Mouse (Mus musculus) cerebellum, adult 2 months (tissue): Measurements from ENCODE around the gene Lmbrd2. TPM values are rescaled to one million over a fixed set of nuclear protein-coding genes. Genes with fewer than 3 reads are reported as not detected.

Source experiments
- DNase-seq, 2 experiments: peaks; one replicate each; pipeline ENCODE4 v3.0.0; 2021
- H3K27ac ChIP-seq: fragments of 200-500 bp; 2 replicates; pipeline ENCODE4 v1.5.1; 2012; ENCODE audit warnings: low read length, control low read depth, inconsistent platforms; ENCODE audit not compliant: insufficient read depth
- H3K27me3 ChIP-seq: fragments of 200-500 bp; 2 replicates; pipeline ENCODE4 v1.6.1; 2012; ENCODE audit warnings: inconsistent platforms, mild to moderate bottlenecking, low read length, moderate library complexity; ENCODE audit not compliant: control insufficient read depth, insufficient read depth
- H3K4me1 ChIP-seq: fragments of 200-500 bp; 2 replicates; pipeline ENCODE4 v1.6.1; 2011; ENCODE audit warnings: low read length; ENCODE audit not compliant: control insufficient read depth, insufficient read depth
- H3K4me3 ChIP-seq: fragments of 200-500 bp; replicated peaks from 2 replicates; pipeline ENCODE3; 2011; ENCODE audit warnings: mild to moderate bottlenecking, low read depth, low read length, control low read depth; ENCODE audit not compliant: insufficient read depth
- CTCF ChIP-seq: fragments of 200-500 bp; IDR thresholded peaks from 2 replicates; pipeline ENCODE4 v1.5.1; 2011; ENCODE audit warnings: low read depth, mild to moderate bottlenecking, control low read depth, low read length, moderate library complexity, borderline replicate concordance; ENCODE audit not compliant: insufficient read depth
- POLR2A ChIP-seq: fragments of 200-500 bp; IDR thresholded peaks from 2 replicates; pipeline ENCODE4 v1.6.1; 2011; ENCODE audit warnings: low read length, control low read depth, borderline replicate concordance; ENCODE audit not compliant: insufficient read depth
- WGBS: fragments of 180-500 bp; shearing (Covaris S2); methylation state at CpG from one replicate; pipeline ENCODE4 v1.1.7; 2018; 5-methylcytosine and 5-hydroxymethylcytosine counted together
- polyA plus RNA-seq: library from polyadenylated mRNA; depleted of rRNA; stranded (reverse); fragments of >200 nt; gene quantifications from 2 replicates; pipeline ENCODE4 v1.2.3, GENCODE M21; 2012

Gene Lmbrd2
- polyA plus RNA-seq, 1 experiment, result 16.4 TPM

DNA sequence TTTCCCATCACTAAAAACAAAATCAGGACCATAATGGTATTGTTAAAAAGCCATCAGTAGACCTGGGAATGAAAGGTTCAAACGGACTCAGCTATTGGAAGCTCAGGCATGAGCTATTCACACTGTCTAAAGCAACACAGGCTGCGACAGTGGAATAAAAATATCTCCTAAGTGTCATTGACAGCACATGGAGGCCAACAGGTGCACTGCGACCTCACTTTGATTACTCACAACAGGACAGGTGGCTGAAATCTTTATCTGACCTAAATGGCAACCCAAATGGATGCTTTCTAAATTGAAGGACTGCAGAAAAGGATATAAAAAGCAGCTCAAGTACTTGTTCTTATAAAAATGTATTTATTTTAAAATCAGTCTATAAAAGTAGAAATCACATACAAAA lies 28.7 kb upstream of the Lmbrd2 start:
- 58% methylated on average over 3 of the region's 3 CpGs for WGBS
- TF ChIP-seq POLR2A (no peak), CTCF (no peak)
- Histone ChIP-seq H3K27me3 (no peaks in the 10 kb centered on the region), H3K4me1 (no peaks in the 10 kb centered on the region), H3K27ac (no peak overlapping the region), H3K4me3 (no peak overlapping the region)
- DNase-seq, result no peak

GRCm38 (mm10) chr15:9113556-9113955 lies 26.8 kb upstream of the Lmbrd2 start:
- no peak for DNase-seq
- Histone ChIP-seq H3K4me1 (no peaks in the 10 kb centered on the region), H3K27ac (no peak overlapping the region), H3K27me3 (no peaks in the 10 kb centered on the region), H3K4me3 (no peak overlapping the region)
- 64% methylated on average over 9 of the region's 9 CpGs for WGBS
- TF ChIP-seq POLR2A (no peak), CTCF (no peak)

DNA sequence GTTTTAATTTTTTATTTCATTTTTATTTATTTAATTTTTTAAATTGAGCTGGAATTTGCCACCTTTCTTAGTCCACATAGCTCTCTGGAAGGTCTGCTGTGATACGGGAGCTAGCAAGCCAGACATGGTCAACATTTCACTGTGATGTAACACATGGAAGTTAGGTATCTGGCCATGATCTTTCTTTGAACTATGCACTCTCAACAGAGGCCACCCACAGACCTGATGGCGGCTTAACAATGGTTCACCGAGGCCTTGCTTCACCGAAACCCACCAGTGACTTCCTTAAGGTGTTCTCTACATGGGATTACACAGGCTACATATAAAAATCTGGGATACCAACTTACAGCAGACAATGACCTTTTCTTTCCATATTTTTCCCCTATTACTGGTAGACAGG lies 26.2 kb upstream of the Lmbrd2 start:
- TF ChIP-seq CTCF (no peak), POLR2A (no peak)
- 86% methylated on average over 4 of the region's 4 CpGs for whole genome bisulfite sequencing
- no peak overlapping the region for H3K4me3 ChIP-seq

GRCm38 (mm10) chr15:9114599-9114998 lies 25.8 kb upstream of the Lmbrd2 start:
- TF ChIP-seq POLR2A, result no peak
- no peak for TF ChIP-seq CTCF

More for the DNA sequence above, 26.2 kb upstream of the Lmbrd2 start:
- Histone ChIP-seq H3K27ac (no peak overlapping the region), H3K27me3 (no peaks in the 10 kb centered on the region), H3K4me1 (no peaks in the 10 kb centered on the region)
- no peak for DNase-seq

GRCm38 (mm10) chr15:9118852-9119251 lies 21.5 kb upstream of the Lmbrd2 start:
- 92% methylated on average over 4 of the region's 4 CpGs for WGBS
- Histone ChIP-seq H3K4me1 (no peaks in the 10 kb centered on the region), H3K27me3 (no peaks in the 10 kb centered on the region), H3K27ac (no peak overlapping the region), H3K4me3 (no peak overlapping the region)
- DNase-seq, result peak in 1 of 2 experiments; percentile 2
- TF ChIP-seq POLR2A, result no peak
- TF ChIP-seq CTCF, result no peak

More at GRCm38 (mm10) chr15:9114599-9114998, 25.8 kb upstream of the Lmbrd2 start:
- 73% methylated on average over 5 of the region's 5 CpGs for WGBS
- Histone ChIP-seq H3K27me3 (no peaks in the 10 kb centered on the region), H3K4me1 (no peaks in the 10 kb centered on the region), H3K27ac (no peak overlapping the region), H3K4me3 (no peak overlapping the region)
- DNase-seq, result no peak

DNA sequence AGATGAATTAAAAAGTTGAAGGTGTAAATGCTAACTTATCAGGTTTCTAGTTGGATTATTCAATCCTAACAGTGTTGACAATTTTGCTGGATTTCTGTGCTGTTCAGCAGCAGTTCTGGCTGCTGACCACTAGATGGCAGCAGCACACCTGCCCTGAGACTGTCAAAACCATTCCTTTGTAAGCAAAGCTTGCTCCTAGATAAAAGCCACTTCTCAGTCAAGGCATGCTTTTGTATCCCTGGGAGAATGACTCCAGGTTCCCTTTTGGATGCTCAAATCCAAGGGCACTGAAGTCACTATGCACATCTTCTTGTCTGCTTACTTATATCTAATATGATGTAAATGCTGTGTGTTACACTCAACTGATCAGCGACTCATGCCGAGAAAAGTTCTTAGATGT lies 20.3 kb upstream of the Lmbrd2 start:
- WGBS, result 98% methylated on average over 2 of the region's 2 CpGs
- no peak for TF ChIP-seq POLR2A
- peak; percentile 97 for TF ChIP-seq CTCF
- DNase-seq, result peak; percentile 47 to 53

GRCm38 (mm10) chr15:9122989-9123388 lies 17.4 kb upstream of the Lmbrd2 start:
- DNase-seq, result peak in 1 of 2 experiments; percentile 1
- Histone ChIP-seq H3K4me1 (no peaks in the 10 kb centered on the region), H3K27me3 (no peaks in the 10 kb centered on the region), H3K27ac (no peak overlapping the region), H3K4me3 (no peak overlapping the region)
- TF ChIP-seq POLR2A (no peak), CTCF (no peak)
- 87% methylated on average over 4 of the region's 4 CpGs for WGBS

More for the DNA sequence above, 20.3 kb upstream of the Lmbrd2 start:
- no peaks in the 10 kb centered on the region for H3K4me1 ChIP-seq
- H3K27ac ChIP-seq, result no peak overlapping the region
- H3K27me3 ChIP-seq, result no peaks in the 10 kb centered on the region
- H3K4me3 ChIP-seq, result no peak overlapping the region

DNA sequence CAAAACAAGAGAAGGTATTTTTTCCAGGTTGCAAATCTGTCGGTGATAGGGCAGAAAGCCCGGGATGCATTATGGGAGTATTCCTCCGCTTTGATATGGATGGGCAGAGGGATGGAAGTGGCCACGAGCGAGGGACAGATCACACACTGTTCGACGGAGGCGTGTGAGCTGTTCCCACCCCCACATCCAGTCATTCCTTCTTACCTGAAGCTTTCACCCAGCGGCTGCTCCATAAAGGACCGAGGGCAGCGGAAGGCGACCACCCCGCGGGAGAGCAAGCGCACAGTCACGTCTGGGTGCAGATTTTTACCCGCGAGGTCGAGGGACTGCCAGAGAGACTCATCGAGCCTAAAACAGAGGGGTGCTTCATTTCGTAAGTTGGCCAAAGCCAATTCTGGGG lies 15.5 kb upstream of the Lmbrd2 start:
- Histone ChIP-seq H3K27me3 (no peaks in the 10 kb centered on the region; the same call in 1 of the 2 replicates), H3K4me1 (no peaks in the 10 kb centered on the region), H3K27ac (no peak overlapping the region), H3K4me3 (no peak overlapping the region)
- no peak for TF ChIP-seq CTCF
- TF ChIP-seq POLR2A, result no peak
- 90% methylated on average over 21 of the region's 21 CpGs for WGBS
- no peak for DNase-seq
